Mouse (Mus musculus) E14TG2a.4 (cell line): ENCODE data around the gene Rapgef3.

Experiments
- H3K27me3 ChIP-seq: 2 replicates; pipeline ENCODE4 v1.6.1; 2014; ENCODE audit warnings: low read length, control low read depth; ENCODE audit not compliant: insufficient read depth
- H3K36me3 ChIP-seq: 2 replicates; pipeline ENCODE4 v1.6.1; 2014; ENCODE audit warnings: low read length, control low read depth; ENCODE audit not compliant: insufficient read depth
- H3K4me1 ChIP-seq: replicated peaks from 2 replicates; pipeline ENCODE4 v1.6.1; 2014; ENCODE audit warnings: low read depth, low read length, control low read depth
- H3K4me3 ChIP-seq: replicated peaks from 2 replicates; pipeline ENCODE4 v1.5.1; 2014; ENCODE audit warnings: mild to moderate bottlenecking, low read length
- H3K9me3 ChIP-seq: 2 replicates; pipeline ENCODE4 v1.6.1; 2014; ENCODE audit warnings: low read length, control low read depth
- CTCF ChIP-seq: conservative IDR thresholded peaks from 2 replicates; pipeline ENCODE4 v1.5.1; 2014; ENCODE audit warnings: low read length
- NANOG ChIP-seq: IDR thresholded peaks from 2 replicates; pipeline ENCODE4 v1.6.1; 2014; ENCODE audit warnings: borderline replicate concordance, low read length, mixed read lengths
- POU5F1 ChIP-seq: IDR thresholded peaks from 2 replicates; pipeline ENCODE4 v1.6.1; 2014; ENCODE audit warnings: low read length, borderline replicate concordance

The Rapgef3 gene

GRCm38 (mm10) chr15:97720026-97720675, 47.6 kb downstream of the Rapgef3 start:
- no peak overlapping the region for H3K4me3 ChIP-seq
- H3K4me1 ChIP-seq, result peaks cover 5% of the 10 kb centered on the region; the same call in 1 of the 2 replicates
- no peaks in the 10 kb centered on the region for H3K36me3 ChIP-seq
- TF ChIP-seq NANOG (no peak), CTCF (no peak), POU5F1 (no peak)
- H3K27me3 ChIP-seq, result peaks cover 6% of the 10 kb centered on the region
- peaks cover 12% of the 10 kb centered on the region for H3K9me3 ChIP-seq

DNA sequence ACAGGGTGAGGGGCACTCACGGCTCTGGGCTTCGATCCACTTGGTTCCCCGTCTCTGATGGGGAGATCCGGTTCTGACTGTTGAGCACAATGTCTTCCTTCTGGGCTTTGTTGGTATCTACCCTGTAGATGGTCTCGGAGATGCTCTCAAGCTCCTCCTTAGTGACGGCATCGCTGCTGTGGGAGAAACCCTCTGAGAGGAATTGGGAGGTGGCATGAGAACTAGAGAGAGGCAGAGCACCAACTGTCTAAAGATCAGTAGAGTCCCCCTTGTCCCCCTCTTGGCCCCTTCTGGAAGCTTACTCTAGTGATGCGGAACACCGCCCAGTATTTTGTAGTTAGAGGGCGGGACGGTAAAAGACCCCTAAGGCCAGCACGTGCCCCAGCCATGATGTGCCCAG, 48.3 kb downstream of the Rapgef3 start:
- TF ChIP-seq CTCF (no peak), POU5F1 (no peak)
- H3K36me3 ChIP-seq, result no peaks in the 10 kb centered on the region
- 0 out of 2 replicates have a peak overlapping the region, but pooled peaks have one; percentile 23 for H3K4me3 ChIP-seq
- H3K4me1 ChIP-seq, result peaks cover 5% of the 10 kb centered on the region; the same call in 1 of the 2 replicates
- peaks cover 12% of the 10 kb centered on the region for H3K9me3 ChIP-seq
- peaks cover 6% of the 10 kb centered on the region for H3K27me3 ChIP-seq

DNA sequence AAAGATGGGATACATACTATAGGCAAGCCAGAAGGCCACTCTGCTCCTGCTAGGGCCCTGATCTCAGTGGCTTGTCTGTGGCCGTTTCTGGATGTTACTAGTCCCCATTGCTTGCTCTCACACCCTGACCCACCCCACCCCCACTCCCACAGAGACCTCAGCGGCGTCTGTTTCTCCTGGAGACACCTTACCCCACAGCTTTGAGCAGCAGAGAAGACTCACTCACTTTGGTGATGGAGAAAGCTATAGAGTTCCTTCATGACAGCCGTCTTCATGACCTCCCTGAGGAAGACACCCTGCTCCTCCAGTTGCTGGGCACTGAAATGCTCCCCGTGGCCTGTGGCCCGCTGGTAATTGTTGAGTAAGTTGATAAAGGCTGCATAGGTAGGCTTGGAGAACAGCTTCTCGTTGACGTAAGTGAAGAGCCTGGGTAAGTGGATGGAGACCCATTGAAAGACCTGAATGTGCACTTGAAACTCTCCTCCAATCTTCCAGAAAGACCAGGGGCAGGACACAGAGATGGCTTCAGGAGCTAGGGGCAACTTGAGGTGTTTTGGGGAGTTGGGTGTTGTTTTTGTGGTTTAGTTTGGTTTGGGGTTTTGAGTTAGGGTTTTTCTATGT, 49.1 kb downstream of the Rapgef3 start:
- Histone ChIP-seq H3K4me3 (no peak overlapping the region), H3K4me1 (peaks cover 5% of the 10 kb centered on the region; the same call in 1 of the 2 replicates), H3K36me3 (no peaks in the 10 kb centered on the region), H3K9me3 (peaks cover 12% of the 10 kb centered on the region), H3K27me3 (peaks cover 6% of the 10 kb centered on the region)
- no peak for TF ChIP-seq NANOG
- no peak for TF ChIP-seq CTCF
- no peak for TF ChIP-seq POU5F1

DNA sequence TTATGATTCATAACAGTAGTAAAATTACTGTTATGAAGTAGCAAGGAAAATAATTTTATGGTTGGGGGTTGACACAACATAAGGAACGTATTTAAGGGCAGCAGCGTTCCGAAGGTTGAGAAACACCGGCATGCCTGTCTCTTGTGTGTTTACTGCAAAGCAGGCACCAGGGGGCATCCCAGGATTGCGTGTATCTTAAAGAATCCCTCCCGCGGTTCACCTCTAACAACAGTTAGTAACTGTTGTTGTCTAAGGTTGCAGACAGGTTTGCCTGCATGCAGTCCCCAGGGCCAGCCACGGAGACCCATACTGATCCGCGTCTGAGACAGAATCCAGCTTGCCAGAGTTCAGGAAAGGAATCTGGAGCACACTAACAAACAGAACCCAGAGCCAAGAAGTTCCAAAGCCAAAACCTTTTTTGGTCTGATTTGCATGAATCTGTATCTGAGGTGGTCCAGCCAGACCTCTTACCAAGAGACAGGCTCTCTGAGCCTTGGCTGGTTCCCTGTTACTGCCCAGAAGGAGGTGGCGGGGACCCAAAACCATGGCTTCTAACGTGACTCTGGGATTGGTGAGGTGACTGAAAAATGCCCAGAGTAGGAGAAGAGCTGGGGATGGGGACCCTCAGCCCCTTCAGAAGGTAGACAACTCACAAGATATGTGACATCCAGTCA, 49.8 kb downstream of the Rapgef3 start:
- H3K9me3 ChIP-seq, result peaks cover 9% of the 10 kb centered on the region
- H3K4me3 ChIP-seq, result no peak overlapping the region
- H3K4me1 ChIP-seq, result peaks cover 10% of the 10 kb centered on the region
- H3K27me3 ChIP-seq, result peaks cover 6% of the 10 kb centered on the region
- no peaks in the 10 kb centered on the region for H3K36me3 ChIP-seq
- TF ChIP-seq POU5F1 (no peak), CTCF (peak; percentile 20; the same call in 1 of the 2 replicates), NANOG (no peak)

- Histone ChIP-seq H3K4me1 (peaks cover 14% of the 10 kb centered on the region), H3K9me3 (no peaks in the 10 kb centered on the region), H3K27me3 (peaks cover 9% of the 10 kb centered on the region; the same call in 1 of the 2 replicates), H3K36me3 (no peaks in the 10 kb centered on the region), H3K4me3 (no peak overlapping the region)
- no peak for TF ChIP-seq NANOG
- no peak for TF ChIP-seq POU5F1
- no peak for TF ChIP-seq CTCF
Observed at GRCm38 (mm10) chr15:97716782-97717181, 51.0 kb downstream of the Rapgef3 start.

DNA sequence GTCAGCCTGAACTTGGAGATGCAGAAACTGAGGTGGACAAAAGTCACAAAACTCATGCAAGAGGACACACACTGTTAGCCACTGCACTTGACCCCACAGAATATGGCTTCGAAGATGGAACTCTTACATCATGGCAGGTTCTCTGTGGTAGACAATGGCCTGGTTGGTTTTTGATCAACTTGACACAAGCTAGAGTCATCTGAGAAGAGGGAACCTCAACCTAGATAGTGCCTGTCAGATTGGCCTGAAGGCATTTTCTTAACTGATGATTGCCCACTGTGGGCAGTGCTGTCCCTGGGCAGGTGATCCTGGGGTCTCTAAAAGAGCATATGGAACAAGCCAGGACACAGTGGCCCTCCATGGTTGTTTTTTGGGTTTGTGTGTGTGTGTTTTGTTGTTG, 52.0 kb downstream of the Rapgef3 start:
- H3K4me1 ChIP-seq, result peaks cover 14% of the 10 kb centered on the region
- H3K36me3 ChIP-seq, result no peaks in the 10 kb centered on the region
- TF ChIP-seq POU5F1 (no peak), NANOG (no peak), CTCF (no peak)
- no peak overlapping the region for H3K4me3 ChIP-seq
- peaks cover 9% of the 10 kb centered on the region; the same call in 1 of the 2 replicates for H3K27me3 ChIP-seq
- H3K9me3 ChIP-seq, result no peaks in the 10 kb centered on the region

DNA sequence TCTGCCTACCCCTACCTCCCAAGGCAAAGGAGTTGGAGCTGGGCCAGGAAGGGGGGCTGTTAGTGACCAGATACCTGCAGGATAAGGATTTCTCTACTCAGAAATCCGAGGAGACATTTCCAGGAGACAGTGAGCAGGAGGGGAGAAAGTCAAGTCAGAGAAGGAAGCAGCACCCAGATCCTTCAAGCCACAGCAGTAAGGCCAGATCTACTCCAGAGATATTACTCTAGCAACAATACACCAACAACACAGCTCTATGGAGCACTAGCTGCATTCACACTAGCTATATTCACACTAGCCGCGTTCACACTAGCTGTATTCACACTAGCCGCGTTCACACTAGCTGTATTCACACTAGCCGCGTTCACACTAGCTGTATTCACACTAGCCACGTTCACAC, 52.7 kb downstream of the Rapgef3 start:
- Histone ChIP-seq H3K9me3 (no peaks in the 10 kb centered on the region), H3K4me1 (peaks cover 14% of the 10 kb centered on the region), H3K36me3 (no peaks in the 10 kb centered on the region), H3K4me3 (no peak overlapping the region), H3K27me3 (peaks cover 9% of the 10 kb centered on the region; the same call in 1 of the 2 replicates)
- no peak for TF ChIP-seq CTCF
- TF ChIP-seq POU5F1, result no peak
- no peak for TF ChIP-seq NANOG

- Histone ChIP-seq H3K9me3 (no peaks in the 10 kb centered on the region), H3K27me3 (0 out of 2 replicates have a peak, but pooled peaks cover 3% of the 10 kb centered on the region), H3K4me1 (peaks cover 10% of the 10 kb centered on the region), H3K4me3 (no peak overlapping the region), H3K36me3 (no peaks in the 10 kb centered on the region)
- TF ChIP-seq NANOG (no peak), CTCF (no peak), POU5F1 (no peak)
Observed at GRCm38 (mm10) chr15:97712546-97712945, 55.2 kb downstream of the Rapgef3 start.

DNA sequence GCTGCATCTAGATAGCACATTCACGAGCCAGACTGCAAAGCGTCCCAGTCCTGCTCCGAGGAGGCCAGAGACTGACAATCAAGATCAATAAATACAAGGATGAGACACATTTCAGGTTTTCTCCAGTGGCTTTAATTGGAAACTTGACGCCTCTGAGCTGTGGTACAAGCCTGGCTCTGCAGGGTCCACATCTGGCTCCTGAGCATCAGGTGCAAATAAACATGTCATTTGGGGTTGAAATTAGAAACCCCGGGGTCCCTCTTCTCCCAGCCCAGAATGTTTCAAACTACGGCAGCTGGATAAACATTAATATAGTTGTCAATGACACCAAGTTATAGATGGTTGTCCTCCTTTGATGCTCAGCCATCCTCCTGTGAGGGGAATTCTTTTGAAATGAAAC, 56.9 kb downstream of the Rapgef3 start:
- H3K9me3 ChIP-seq, result no peaks in the 10 kb centered on the region
- H3K4me3 ChIP-seq, result no peak overlapping the region
- TF ChIP-seq CTCF (no peak), POU5F1 (no peak), NANOG (no peak)
- peaks cover 13% of the 10 kb centered on the region for H3K4me1 ChIP-seq
- 0 out of 2 replicates have a peak, but pooled peaks cover 3% of the 10 kb centered on the region for H3K27me3 ChIP-seq
- H3K36me3 ChIP-seq, result no peaks in the 10 kb centered on the region
